Mouse (Mus musculus): ENCODE measurements at regions not wholly inside any gene's neighbourhood (a gene's known extent, or its start where the extent isn't known, plus 50 kb on each side); places are given as distances from the start of the nearest gene placed in this dataset.

DNA sequence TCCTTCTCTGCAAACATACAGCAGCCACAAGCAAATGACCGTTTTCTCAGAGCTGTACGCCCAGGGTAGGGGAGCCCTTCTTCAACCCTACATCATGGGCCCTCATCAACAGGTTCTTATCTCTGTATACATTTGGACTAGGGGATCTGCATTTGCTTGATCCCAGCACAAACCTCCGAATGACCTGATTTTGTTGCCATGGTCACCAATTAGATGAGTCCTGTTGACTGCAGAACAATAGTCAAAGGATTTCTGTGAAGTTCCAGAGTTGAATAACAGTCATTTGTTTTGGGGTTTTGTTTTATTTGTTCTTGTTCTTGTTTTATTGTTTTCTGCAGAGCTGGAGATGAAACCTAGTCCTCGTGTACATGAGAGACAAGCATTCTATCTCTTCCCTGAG, 340.6 kb downstream of the Rps6kc1 start:
- no peak for TF ChIP-seq CTCF (IDR thresholded peaks at IDR 0.05)
- ChIA-PET POLR2A (no interaction called here), CTCF (no interaction called here)
- in situ Hi-C loops (cut with MboI; ENCODE audit: low pct_unique_long_range_greater_than_20kb) = no loop called here
- H3K27me3 ChIP-seq = peaks cover 6% of the 10 kb centered on the region
- no peak for ATAC-seq
- no peak for DNase-seq (ENCODE audit: low read depth, low spot score)

DNA sequence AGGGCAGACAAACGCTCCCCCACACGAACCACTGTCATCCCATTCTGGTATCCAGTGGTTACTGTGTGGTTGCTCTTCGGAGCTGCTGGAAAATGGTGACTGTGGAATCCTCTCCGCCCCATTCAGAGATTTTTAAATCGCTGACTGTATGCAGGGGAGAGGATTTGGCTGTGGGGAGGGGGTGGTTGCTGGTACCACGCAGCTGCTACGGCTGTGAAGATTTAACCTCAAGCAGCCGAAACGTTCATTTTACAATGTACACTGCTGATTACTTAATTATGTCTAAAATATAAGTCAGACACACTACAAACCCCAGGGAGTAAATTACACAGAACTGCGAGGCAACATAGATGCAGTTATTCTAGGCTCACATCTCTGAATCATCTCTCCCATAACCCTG, 341.0 kb downstream of the Rps6kc1 start:
- no peak for TF ChIP-seq CTCF (IDR thresholded peaks at IDR 0.05)
- ATAC-seq = no peak
- peaks cover 6% of the 10 kb centered on the region for H3K27me3 ChIP-seq
- ChIA-PET POLR2A (no interaction called here), CTCF (no interaction called here)
- in situ Hi-C loops (cut with MboI; ENCODE audit: low pct_unique_long_range_greater_than_20kb) = no loop called here
- no peak for DNase-seq (ENCODE audit: low read depth, low spot score)

DNA sequence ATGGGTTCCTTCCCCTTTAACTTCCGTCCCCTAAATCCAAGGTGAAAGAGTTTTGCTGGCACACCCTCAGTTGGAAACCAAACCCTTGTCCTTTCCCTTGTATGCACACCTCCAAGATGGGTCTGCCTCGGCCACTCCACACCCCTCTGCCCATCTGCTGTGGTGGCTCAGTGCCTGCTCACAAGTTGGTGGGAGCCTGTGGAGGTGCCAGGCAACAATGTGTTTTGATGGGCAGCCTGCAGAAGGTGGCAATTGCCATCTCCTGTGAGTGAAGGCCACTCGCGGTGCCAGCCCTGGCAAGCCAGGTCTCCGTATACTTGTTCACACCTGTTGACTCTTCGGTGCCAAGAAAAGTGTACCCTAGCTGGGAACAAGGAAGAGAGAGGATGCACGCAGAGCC, 344.8 kb downstream of the Rps6kc1 start:
- CTCF ChIA-PET = no interaction called here

DNA sequence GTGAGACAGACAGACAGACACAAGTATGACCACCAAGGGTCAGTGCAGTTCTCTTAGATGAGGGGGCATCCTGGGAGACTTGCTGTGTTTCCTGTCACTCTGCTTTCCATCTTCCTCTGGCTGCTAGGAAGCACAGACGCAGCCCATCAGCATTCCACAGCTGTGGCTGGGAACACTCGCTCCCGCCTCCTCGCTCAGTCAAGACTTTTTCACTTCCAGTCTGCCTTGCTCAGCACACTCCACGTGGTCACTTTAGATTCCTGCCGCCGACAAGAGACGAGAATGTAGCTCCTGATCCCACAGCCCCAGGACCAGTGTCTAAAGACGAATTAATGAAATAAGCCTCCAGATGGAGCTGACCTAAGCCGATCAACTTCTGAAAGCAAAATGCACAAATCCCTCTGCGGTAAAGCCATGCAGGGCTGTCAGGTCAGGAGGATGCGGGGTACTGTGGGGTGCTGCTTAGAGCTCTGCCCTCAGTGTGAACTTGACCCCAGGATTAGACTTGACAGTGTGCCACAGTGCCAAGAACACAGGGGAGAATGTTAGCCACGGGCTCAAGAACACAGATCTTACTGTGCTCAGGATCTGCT, 348.6 kb downstream of the Rps6kc1 start:
- H3K27me3 ChIP-seq = no peaks in the 10 kb centered on the region
- no peak for TF ChIP-seq CTCF (IDR thresholded peaks at IDR 0.05)
- ATAC-seq = no peak
- ChIA-PET POLR2A (no interaction called here), CTCF (no interaction called here)
- in situ Hi-C loops (cut with MboI; ENCODE audit: low pct_unique_long_range_greater_than_20kb) = no loop called here
- no peak for DNase-seq (ENCODE audit: low read depth, low spot score)

More for the DNA sequence above, 344.8 kb downstream of the Rps6kc1 start:
- H3K27me3 ChIP-seq = no peaks in the 10 kb centered on the region
- ATAC-seq (no peak), DNase-seq (ENCODE audit: low read depth, low spot score) (no peak)
- TF ChIP-seq CTCF (IDR thresholded peaks at IDR 0.05) = no peak
- in situ Hi-C loops (cut with MboI; ENCODE audit: low pct_unique_long_range_greater_than_20kb) = no loop called here
- POLR2A ChIA-PET = interaction anchor here (0.6 kb wide), 1 partner anchor 17 kb away, joined by 3 read pairs; no protein-coding TSS in a partner anchor

DNA sequence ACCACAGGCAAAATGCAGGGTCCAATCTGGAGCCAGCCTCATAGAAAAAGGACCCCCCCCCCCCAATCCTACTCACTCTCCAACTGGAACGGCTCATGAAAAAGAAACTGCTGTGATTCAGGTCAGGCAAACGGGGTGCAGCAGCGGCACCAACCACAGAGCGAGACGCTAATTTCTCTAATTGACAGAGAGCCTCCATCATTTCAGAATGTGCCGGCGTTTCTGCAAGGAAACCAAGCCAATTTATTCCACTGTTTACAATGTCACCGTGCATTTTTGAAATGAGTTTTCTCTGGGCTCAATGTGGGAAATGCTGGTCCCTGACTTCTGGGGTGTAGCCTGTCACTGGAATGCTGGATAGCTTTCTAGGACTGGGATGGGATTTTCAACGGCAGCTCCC, 351.5 kb downstream of the Rps6kc1 start:
- DNase-seq (ENCODE audit: low read depth, low spot score) (no peak), ATAC-seq (no peak)
- CTCF ChIA-PET = no interaction called here
- POLR2A ChIA-PET = no interaction called here
- H3K27me3 ChIP-seq = no peaks in the 10 kb centered on the region
- in situ Hi-C loops (cut with MboI; ENCODE audit: low pct_unique_long_range_greater_than_20kb) = no loop called here
- TF ChIP-seq CTCF (IDR thresholded peaks at IDR 0.05) = no peak

DNA sequence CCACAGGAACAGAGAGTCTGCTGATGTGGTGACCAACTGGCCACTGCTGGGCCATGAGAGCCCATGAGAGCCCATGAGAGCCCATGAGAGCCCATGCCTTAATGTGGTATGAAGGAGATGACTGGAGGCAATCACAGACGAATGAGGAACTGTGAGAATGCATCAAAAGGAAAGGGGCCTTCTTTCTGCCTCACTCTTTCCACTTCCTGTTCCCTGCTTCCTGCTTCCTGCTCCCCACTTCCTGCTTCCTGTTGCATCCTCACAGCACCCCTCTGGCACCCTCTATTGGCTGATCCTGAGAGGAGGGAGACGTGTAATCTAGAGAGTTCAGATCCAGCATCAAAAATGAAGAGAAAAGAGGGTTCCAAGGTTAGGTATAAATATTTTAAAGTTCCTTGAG, 369.7 kb downstream of the Rps6kc1 start:
- ATAC-seq (no peak), DNase-seq (ENCODE audit: low read depth, low spot score) (no peak)
- in situ Hi-C loops (cut with MboI; ENCODE audit: low pct_unique_long_range_greater_than_20kb) = no loop called here
- ChIA-PET CTCF (no interaction called here), POLR2A (no interaction called here)
- H3K27me3 ChIP-seq = peaks cover 5% of the 10 kb centered on the region
- TF ChIP-seq CTCF (IDR thresholded peaks at IDR 0.05) = no peak

DNA sequence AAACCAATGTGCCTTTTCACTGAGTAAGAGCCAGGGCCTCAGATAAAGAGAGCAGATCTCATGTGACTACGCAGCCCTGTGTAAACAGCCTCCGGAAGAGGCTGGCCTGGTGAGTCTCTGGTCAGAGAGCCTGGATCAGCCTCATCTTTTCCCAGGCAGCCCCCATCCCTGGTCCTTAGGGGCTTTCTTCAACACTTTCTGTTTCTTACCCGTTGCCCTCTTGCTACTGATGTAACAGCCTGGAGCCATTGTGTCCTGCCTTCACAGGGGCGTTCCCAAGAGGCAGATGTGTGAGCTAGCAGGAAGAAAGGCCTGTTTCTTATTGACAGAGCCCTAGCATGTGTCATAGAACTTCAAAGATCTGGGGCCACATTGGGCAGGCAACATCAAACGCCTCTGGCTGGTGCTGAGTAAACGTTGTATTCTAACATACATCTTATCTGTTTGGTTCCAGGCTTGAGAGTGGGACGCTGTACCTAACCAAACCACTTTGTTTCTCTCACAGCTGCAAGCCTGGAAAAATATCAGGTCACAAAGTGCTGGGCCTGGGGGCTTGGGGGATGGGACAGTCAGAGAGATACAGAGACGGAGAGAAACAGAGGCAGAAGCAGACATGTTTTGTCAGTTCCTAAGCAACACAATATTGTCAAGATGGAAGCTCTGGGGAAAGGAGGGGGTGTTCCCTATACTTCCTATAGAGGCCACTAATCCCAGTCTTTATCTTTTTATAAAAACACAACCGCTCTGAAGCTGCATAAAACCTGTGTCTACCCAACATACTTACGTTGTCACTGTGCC, 362.6 kb upstream of the Prox1 start:
- TF ChIP-seq CTCF (IDR thresholded peaks at IDR 0.05) = no peak

DNA sequence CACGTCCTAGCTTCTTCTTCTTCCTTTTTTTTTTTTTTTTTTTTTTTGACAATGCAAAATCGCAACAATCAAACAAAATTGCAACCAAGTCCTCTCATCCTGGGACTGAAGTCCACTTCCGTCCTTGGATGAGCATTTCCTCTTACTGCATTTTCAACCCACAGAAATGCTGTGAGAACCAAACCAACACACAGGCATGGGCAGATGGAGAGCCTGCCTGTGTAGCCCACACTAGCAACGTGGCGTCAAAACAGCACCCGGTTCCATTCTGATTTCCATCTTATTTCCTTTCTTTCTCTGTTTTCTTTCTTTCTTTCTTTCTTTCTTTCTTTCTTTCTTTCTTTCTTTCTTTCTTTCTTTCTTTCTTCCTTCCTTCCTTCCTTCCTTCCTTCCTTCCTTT, 360.7 kb upstream of the Prox1 start:
- ATAC-seq = no peak
- POLR2A ChIA-PET = no interaction called here
- in situ Hi-C loops (cut with MboI; ENCODE audit: low pct_unique_long_range_greater_than_20kb) = no loop called here
- H3K27me3 ChIP-seq = peaks cover 20% of the 10 kb centered on the region
- CTCF ChIA-PET = no interaction called here
- no peak for DNase-seq (ENCODE audit: low read depth, low spot score)
- no peak for TF ChIP-seq CTCF (IDR thresholded peaks at IDR 0.05)

More for the DNA sequence above, 362.6 kb upstream of the Prox1 start:
- DNase-seq (ENCODE audit: low read depth, low spot score) (no peak), ATAC-seq (no peak)
- POLR2A ChIA-PET = interaction anchor here (0.5 kb wide), 1 partner anchor 18 kb away, joined by 3 read pairs; no protein-coding TSS in a partner anchor
- peaks cover 23% of the 10 kb centered on the region for H3K27me3 ChIP-seq
- CTCF ChIA-PET = no interaction called here
- in situ Hi-C loops (cut with MboI; ENCODE audit: low pct_unique_long_range_greater_than_20kb) = no loop called here

DNA sequence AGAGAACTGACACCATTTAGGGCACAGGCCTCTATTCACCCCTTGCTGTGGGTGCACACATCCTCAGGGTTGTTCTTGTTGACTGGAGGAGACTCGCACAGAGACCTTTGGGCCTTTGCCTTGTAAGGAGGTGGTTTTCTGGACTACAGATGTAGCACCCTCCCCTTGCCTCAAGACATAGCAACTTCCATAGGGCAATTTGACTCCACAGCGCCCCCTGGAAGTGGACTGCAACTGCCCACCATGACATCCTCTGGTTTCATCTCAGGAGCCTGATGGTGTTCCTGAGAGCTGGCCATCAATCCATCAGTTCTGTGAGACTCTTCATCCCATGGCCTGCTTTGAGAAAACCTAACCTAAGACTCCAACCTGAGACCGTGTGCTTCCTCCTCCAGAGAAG, 359.6 kb upstream of the Prox1 start:
- ChIA-PET CTCF (no interaction called here), POLR2A (no interaction called here)
- no peak for TF ChIP-seq CTCF (IDR thresholded peaks at IDR 0.05)
- DNase-seq (ENCODE audit: low read depth, low spot score) = no peak
- H3K27me3 ChIP-seq = peaks cover 22% of the 10 kb centered on the region
- in situ Hi-C loops (cut with MboI; ENCODE audit: low pct_unique_long_range_greater_than_20kb) = no loop called here
- ATAC-seq = no peak

DNA sequence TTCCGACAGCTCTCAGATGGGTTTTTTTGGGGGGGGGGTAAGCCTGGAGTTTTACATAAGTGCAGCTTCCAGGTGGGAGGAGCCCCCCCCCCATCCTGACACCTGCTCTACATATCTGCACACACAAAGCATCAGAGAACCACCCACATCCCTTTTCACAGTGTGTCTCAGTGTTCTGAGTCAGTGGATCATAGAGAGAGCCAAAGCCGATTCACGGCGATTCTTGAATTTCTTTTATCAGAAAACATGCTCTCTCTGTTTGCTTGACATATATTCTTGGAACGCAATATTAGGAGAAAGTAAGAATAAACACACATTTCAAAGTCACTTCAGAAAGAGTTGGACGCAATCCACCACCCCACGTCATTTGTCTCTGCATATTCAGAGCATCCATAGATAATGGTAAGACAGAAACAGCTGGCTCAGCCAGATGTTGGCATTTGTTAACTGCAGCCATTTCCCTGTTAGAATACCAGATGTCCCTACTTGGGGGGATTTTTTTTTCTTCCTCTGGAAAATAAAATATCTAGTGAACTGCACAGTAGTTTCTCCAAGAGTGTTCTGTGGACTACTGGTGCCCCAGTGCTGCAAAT, 357.1 kb upstream of the Prox1 start:
- in situ Hi-C loops (cut with MboI; ENCODE audit: low pct_unique_long_range_greater_than_20kb) = no loop called here
- no peak for TF ChIP-seq CTCF (IDR thresholded peaks at IDR 0.05)
- ATAC-seq (no peak), DNase-seq (ENCODE audit: low read depth, low spot score) (no peak)
- POLR2A ChIA-PET = no interaction called here
- CTCF ChIA-PET = no interaction called here
- H3K27me3 ChIP-seq = peaks cover 24% of the 10 kb centered on the region

DNA sequence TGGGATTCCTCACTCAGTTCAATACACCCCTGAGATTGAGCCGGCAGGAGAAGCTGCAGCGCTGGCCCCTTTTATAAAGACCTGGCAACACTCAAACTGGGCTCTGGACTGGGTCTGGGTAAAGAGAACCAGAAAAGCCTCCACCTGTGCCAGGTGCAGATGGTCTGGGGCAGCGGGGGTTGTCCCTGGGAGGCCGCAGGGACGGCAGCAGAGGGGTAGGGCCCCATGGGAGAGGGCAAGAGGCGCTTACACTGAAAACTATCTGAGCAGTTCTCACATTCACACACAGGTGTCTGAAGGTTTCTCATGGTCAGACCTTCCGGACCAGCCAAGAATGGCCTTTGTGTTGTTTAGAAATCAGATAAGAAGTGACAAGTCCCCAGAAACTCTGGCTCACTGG, 356.1 kb upstream of the Prox1 start:
- DNase-seq (ENCODE audit: low read depth, low spot score) (no peak), ATAC-seq (no peak)
- peaks cover 21% of the 10 kb centered on the region for H3K27me3 ChIP-seq
- POLR2A ChIA-PET = no interaction called here
- TF ChIP-seq CTCF (IDR thresholded peaks at IDR 0.05) = no peak
- CTCF ChIA-PET = interaction anchor here (1.1 kb wide), 1 partner anchor 12 kb away, joined by 3 read pairs; no protein-coding TSS in a partner anchor
- in situ Hi-C loops (cut with MboI; ENCODE audit: low pct_unique_long_range_greater_than_20kb) = no loop called here

All from Patski (cell line).